Mouse (Mus musculus) 3134 (cell line): ENCODE measurements around the gene Nppb.

Experiments used
- DNase-seq: peaks from one replicate; pipeline ENCODE4 v3.0.0-alpha.2; 2011; ENCODE audit warnings: low spot score; ENCODE audit not compliant: insufficient read length; ENCODE audit errors: extremely low read depth

The Nppb gene

DNA sequence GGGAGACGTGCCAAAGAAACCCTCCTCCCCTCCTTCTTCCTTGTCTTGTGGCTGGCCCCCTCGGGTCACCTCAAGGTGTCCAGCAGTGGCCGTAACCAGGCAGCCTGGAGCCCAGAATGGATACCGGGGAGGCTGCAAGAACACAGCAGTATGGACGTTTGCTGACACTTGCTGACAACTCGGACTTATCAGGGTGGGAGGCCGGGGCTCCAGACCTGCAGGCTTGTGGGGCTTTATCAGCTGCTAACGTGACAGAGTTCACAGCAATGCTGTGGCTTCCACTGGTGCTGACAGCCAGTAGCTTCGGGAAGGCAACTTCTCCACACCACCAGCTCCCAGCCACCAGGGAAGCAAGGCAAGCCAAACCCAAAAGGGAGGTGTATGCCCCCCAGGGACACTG is 16.3 kb upstream of the Nppb start:
- no peak for DNase-seq

DNA sequence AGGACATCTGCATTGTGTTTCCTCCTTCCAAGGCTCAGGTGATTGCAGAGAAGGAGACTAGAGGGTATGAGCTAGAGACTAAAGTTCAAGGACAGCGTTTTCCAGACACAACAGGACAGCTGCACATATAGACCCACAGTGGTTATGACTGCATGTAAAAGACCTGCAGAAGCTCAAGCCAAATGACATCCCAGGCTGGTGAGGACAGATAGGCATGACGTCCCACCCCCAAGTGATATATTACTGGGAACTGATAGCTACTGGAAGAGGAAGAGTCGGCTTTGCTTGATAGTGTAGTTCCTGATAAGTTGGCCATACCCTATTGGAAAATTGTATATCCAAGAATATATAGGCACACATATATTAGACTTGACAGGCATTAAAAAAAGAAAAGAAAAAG is 9.4 kb upstream of the Nppb start:
- DNase-seq = no peak

DNA sequence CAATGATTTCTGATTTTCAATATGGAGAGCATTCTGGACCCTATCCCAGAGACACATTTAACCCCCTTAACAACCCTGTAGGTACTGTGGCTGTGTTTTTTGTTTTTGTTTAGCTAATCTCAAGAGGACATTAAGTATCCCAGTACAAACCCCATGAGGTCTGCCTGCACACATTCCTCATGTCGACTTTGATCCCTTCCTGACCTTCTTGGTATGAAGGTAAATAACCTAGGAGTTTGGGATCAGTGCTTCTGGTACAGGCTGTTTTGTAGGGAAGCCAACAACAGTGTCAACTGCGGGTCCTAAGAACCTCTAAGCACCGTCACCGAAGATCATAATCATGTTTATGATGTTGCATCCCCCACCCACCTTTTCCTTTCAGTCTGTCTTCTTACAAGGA is 7.9 kb upstream of the Nppb start:
- no peak for DNase-seq

DNA sequence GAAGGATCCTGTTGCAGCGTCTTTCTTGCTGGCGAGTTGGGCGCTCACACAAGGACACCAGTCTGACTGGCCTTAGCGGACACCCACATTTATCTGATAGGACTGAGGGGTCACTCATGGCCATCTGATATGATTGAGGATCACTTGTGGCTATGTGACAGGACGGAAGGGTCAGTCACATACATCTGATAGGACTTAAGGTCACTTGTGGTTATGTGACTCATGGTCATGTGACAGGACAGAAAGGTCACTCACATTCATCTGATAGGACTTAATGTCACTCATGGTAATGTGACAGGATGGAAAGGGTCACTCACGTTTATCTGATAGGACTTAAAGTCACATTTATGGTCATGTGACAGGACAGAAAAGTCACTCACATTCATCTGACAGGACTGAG is 7.2 kb upstream of the Nppb start:
- DNase-seq = no peak

DNA sequence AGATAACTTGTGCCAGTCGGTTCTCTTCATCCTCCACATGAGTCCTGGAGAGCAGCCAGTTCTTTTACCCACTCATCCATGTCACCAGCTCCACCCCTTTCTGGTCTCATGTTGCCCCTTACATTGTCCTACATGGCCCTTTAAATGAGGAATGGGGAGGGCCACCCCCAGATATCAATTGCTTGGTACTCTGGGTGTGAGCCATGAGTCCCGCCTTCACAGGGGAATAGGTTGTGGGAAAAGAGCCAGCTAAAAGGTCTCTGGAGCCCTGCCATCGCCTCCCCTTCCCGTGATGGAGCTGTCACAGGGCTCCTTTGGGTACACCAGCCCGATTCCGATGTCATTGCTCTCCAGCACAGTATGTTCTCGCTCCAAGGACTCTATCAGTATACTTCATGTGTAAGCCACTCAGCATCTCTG is 6.1 kb upstream of the Nppb start:
- no peak for DNase-seq

DNA sequence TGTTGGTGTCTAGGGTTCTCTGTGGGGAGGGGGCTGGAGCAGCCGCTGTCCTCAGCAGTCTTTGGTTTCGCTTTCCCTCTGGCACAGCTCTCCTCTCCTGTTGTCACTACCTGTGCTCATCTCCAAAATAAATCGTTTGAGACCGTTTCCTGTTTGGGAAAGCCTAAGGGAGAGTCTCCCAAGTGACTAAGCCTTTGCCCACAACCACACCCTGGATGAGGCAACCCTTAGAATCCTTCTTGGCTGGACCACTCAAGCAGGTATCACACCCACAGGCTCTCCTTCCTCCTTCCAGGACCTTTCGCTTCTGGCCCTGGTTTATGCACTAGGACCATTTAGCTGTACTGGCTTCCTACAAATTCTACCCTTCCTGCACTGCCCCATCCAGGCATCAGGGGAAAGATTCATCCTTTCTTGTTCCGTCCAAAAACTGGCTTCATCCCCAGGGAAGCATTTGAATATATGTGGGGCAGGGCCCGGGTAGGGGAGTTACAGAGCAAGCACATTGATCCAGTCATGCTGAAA is 8.0 kb downstream of the Nppb start:
- peak; percentile 72 for DNase-seq

DNA sequence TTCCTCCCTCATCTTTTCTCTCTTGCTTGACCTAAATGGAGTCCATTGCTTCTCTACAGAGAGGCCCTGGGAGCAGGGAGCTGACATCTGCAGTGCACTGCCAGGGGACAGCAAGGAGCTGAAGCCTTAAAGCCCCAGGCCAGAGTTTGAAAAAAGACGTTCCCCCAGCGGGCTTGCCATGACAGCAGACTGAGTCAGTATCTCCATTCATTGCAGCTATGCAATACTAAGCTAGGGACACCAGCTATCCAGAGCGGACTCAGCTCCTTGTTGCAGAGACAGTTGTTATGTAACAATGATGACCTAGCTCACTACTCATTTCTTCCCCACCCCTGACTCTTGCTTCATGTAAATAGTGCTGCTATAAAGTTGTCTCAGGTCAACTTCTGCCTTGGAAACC is 9.7 kb downstream of the Nppb start:
- DNase-seq = no peak

DNA sequence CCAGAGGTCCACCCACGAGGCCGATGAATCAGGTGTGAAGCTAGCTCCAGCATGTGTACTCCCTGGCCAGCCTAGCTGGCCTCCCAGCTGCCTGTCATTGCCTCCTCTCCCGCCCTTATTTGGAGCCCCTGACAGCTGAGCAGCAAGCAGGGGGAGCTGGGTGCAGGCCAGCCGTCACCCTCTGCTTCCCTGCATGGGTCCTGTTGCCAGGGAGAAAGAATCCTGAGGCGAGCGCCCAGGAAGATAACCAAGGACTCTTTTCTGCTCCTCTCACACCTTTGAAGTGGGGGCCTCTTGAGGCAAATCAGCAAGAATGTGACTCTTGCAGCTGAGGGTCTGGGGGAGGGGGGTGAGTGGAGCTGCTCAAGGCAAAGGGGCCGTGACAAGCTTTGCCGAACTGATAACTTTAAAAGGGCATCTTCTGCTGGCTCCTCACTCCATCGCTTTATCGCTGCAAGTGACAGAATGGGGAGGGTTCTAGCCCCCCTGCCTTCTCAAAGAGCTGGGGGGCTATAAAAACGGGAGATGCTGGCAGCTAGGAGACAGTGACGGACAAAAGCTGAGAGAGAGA is 14.7 kb downstream of the Nppb start, which contains the start of gene Nppa:
Gene Nppa (plus strand): TSS at position 521 of the 571 bp plus-strand sequence.
- no peak for DNase-seq

DNA sequence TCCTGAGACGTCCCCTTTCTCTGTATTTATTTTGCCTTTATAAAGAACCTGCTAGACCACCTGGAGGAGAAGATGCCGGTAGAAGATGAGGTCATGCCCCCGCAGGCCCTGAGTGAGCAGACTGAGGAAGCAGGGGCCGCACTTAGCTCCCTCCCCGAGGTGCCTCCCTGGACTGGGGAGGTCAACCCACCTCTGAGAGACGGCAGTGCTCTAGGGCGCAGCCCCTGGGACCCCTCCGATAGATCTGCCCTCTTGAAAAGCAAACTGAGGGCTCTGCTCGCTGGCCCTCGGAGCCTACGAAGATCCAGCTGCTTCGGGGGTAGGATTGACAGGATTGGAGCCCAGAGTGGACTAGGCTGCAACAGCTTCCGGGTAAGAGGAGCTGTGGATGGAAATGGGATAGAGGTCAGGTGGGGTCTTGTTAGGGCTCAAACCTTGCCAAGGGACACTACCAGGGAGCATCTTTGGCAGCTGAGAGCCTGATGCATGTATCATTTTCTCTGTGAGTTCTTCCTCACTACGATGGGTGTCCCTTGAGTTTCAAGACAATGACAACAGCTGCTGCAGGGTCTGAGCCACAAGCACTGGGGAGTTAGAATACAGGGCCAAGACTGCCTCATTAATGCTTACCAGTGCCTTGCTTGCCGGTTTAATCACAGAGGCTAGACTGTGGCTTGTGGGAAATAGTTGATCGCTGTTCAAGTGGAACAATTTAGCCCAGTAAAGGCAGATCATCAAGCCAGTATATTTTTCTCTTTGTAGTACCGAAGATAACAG is 15.6 kb downstream of the Nppb start:
- DNase-seq = no peak

DNA sequence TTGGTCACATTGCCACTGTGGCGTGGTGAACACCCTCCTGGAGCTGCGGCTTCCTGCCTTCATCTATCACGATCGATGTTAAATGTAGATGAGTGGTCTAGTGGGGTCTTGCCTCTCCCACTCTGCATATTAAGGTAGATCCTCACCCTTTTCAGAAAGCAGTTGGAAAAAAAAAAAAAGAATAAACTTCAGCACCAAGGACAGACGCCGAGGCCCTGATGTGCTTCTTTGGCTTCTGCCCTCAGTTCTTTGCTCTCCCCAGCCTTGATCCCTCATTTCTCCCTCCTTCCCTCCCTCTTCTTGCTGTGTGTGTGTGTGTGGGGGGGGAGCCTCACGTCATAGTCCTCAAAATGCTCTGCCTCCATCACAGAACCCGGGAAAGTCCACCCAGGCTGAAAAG is 16.3 kb downstream of the Nppb start:
- no peak for DNase-seq

DNA sequence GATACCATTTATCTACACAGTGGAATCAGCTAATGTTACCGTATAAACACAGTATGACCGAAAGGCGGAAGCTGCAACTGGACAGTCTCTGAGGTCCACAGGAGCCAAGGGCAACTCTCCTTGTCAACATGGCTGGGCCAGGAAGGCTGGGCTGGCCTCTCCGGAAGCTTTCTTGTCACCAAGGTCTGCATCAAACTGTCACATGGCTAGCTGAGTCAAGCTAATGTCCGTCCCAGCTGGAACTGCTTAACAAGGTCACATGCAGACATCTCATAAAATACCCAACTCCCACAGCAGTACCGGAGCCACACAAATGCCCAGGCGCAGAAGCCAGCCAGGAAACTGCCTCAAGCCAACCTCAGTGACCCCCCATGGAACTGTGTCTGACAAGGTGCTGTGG is 18.8 kb downstream of the Nppb start:
- DNase-seq = no peak

DNA sequence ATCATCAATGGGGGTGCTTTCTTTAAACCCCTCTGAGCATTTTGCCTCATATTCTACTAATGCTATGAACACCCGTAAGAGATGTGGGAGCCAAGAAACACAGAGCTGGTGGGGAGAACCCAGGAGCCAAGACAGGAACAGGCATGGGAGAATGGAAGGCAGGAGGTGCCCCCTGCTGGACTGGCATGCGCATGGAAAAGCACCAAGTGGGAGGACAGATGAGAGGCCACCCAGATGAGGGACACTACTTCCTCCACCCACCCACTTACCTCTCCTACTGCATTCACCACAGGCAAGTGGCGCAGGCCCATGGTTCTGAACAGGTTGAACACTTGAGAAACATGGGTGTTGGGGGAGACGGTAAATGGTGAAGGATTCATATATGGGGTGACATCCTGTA is 22.8 kb downstream of the Nppb start:
- DNase-seq = no peak

DNA sequence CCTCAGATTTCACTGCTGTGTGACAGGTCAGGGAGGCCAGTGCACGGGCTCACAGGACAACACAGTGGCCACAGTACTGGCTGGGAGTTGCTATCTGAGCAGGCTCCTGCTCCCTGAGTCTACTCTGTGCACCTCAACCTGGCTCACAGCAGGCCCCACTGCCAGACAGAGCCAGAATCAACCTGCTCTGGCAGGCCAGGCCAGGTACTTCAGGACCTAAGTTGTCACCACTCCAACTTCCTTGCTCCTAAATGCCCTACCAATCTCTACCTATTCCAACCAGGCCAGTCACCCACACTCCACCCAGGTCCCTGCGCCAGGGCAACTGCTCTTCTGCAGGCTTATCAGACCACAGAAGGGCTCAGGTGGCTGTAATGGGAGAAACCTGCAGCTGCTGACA is 24.1 kb downstream of the Nppb start:
- DNase-seq = no peak

DNA sequence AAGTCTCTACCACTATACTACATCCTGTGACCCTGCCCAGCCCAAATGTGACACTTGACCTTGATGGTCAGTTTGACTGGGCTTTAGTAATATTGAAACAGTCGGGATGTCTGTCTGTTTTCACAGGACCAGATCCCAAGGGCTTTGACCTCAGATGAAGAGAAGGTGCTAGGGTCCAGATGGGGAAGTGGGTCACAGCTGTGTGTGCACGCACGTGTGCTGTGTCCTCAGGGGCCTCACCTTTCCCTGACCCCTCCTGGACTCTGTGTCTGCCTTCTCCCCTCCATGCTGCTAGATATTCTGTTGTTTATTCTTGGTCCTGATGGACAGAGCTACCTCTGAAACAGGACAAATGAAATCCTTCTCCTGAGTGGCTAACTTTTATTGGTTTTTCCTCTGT is 25.7 kb downstream of the Nppb start:
- DNase-seq = no peak

DNA sequence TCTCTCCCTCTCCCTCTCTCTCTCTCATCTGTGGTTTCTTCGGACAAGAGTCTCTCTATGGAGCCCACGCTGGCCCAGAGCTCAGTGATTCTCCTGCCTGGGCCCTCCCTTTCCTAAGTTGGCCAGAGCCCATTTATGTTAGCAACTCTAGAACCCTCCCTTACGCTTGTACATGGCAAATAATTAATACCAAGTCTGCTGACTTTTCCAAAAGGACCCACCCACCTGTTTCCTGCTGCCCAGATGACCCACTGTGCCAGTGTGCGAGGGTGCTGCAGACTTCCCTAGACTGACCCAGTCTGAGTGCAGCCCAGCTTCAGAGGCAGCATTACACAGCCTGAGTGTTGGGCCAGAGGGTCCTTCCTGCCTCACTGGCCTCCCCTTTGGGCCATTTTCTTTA is 26.6 kb downstream of the Nppb start:
- no peak for DNase-seq

DNA sequence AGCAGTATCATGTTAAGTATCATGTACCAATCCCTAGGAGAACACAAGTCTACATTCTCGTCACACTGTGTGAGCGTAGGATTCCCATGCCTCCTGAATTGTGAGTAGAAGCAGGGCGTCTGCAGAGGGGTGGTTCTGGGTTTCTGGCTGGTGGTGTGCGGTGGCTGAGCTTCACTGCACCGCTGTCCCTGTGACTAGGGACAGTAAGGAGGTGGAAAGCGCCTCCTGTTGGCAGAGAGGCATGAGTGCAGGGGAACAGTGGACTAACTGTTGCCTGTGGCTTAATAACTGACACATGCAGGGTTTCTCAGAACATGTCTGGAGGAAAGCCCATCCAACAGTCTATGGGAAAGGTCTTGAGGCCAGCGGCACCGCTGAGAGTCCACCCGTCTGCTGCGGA is 29.8 kb downstream of the Nppb start:
- no peak for DNase-seq

DNA sequence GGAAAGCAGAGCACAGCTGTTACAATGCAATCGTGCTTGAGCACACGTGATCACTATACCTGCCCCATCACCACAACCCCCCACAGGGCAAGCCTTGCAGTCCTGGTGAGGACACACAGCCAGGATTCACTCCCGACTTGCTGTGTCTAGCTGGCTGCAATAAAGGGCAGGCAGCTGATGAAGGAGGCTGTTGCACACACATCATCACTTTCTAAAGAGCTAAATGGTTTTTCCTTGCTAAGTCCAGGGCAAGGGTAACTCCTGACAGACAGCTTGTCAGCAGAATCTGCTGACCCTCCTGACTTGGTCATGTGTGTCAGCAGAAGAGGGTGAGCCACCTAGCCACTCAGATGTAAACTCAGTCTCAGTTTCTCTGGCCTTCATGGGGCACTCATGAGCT is 31.4 kb downstream of the Nppb start:
- DNase-seq = no peak

DNA sequence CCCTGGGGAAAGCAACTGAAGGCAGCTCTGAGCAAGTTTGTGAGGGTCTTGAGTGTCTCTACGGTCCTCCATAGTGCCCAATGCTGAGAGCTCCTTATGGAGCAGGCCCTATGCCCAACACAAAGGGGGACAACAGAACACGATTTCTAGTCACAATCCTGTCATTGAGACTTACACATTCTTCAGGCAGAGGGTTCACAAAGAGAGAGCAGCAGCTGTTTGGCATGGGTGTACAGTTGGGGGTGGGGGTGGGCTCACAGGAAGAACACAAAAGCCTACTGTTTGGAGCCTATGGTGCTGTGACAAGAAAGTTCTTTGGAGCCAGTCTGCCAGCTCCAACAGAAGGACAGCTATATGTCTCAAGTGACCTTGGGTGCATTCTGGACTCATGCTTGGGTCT is 32.8 kb downstream of the Nppb start:
- no peak for DNase-seq

DNA sequence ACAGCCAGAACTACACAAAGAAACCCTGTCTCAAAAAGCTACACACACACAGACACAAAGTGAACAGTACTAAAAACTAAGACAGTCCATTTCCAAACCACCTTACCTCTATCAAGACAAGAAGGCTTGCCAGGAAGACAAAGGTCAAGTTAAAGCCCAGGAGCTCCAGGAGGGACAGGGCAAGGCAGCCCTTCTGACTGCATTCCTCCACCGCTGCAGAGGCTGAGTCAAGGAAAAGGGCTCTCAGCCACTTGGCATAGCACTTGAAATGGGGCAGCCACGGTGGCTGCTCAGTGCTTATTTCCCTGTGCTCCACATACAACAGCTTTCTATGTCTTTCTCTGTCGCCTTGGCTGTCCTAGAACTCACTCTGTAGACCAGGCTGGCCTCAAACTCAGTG is 38.4 kb downstream of the Nppb start:
- DNase-seq = no peak

DNA sequence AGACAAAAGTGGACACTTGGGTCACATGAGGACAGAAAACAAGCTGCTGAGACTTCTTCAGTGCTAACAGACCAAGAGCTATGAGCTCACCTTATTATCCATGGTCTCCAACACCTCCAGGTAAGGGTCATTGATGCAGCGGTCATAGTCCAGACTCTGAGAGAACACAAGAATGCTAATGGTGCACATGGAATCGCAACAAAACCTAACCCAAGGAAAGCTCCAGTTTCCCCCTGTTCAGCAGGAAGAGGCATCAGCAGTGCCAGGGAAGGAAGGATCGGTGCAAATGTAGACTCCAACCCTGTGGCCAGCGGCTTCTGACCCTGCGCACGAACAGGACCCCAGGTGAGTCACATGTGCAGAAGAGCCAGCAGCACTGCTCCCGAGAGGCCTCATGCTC is 43.7 kb downstream of the Nppb start:
- no peak for DNase-seq

DNA sequence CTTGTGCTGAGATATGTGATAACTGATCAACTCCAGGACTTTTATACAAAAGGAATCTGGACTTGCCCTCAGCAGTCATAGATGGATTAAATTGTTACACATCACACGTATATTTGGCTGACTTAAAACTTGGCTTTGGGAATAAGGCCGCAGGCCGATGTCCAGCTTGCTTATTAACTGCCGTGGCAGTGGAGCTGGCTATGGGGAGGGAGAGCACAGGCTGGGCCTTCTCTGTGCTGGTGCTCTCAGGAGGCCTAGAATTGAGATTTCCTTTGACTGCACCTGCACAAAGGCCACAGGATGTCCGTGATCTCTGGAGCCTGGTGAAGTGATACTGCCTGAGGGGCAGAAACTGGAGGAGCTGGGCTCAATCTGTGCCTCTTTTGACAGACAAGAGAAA is 44.9 kb downstream of the Nppb start:
- no peak for DNase-seq

DNA sequence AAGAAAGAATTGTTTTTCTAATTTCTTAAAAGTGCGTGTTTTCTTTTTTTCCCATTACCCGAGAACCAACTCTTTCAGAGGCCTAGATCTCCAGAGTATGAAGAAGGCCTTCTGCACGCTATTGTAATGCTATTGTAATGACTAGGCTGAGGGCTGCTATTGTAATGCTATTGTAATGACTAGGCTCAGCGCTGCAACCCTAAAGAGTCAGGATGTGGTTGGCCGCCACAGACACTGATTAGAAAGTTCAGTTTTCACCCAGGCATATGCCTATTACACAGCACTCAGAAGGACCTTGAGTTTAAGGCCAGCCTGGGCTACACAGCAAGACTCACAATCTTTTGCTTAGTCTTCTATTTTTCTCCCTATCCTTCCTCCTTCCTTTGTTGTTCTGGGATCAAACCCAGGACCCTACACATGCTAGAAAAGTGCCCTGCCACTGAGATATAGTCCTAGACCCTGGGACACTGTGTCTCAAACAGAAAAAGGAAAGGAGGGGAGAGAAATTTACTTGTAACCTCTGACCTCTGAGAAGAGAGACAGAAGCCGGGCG is 48.3 kb downstream of the Nppb start:
- DNase-seq = no peak
